Mouse (Mus musculus) heart, embryonic 13.5 days (tissue): ENCODE results near the gene Tnrc6b. TPM values are rescaled to one million over a fixed set of nuclear protein-coding genes. Genes with fewer than 3 reads are reported as not detected.
"Not testable (repeated sequence)": the region's sequence is repeated elsewhere in the genome, so short reads cannot be mapped to it uniquely, and the experiment has no call there.

Experiments
- ATAC-seq: fragments of 200-750 bp; cut with Nextera tagmentation; 2 replicates; pipeline ENCODE4 v1.8.0; 2017; ENCODE audit warnings: moderate TSS enrichment; ENCODE audit not compliant: insufficient number of reproducible peaks, low FRiP score, low TSS enrichment; ENCODE audit errors: extremely low read depth
- H3K27ac ChIP-seq: fragments of 300-500 bp; sonication (generic); replicated peaks from 2 replicates; pipeline ENCODE4 v1.5.1; 2015; ENCODE audit warnings: moderate library complexity, mild to moderate bottlenecking, inconsistent platforms
- H3K27me3 ChIP-seq: fragments of 300-500 bp; sonication (generic); replicated peaks from 2 replicates; pipeline ENCODE4 v1.6.1; 2015; ENCODE audit warnings: mild to moderate bottlenecking, inconsistent platforms
- H3K36me3 ChIP-seq: fragments of 300-500 bp; sonication (generic); 2 replicates; pipeline ENCODE4 v1.6.1; 2015; ENCODE audit warnings: mild to moderate bottlenecking, inconsistent platforms
- H3K4me1 ChIP-seq: fragments of 300-500 bp; sonication (generic); 2 replicates; pipeline ENCODE4 v1.6.1; 2015; ENCODE audit warnings: inconsistent platforms
- H3K4me2 ChIP-seq: fragments of 300-500 bp; sonication (generic); 2 replicates; pipeline ENCODE4 v1.6.1; 2015; ENCODE audit warnings: inconsistent platforms, mild to moderate bottlenecking, moderate library complexity
- H3K4me3 ChIP-seq: fragments of 300-500 bp; sonication (generic); 2 replicates; pipeline ENCODE4 v1.5.1; 2015; ENCODE audit warnings: moderate library complexity, mild to moderate bottlenecking, inconsistent platforms
- H3K9ac ChIP-seq: fragments of 300-500 bp; sonication (generic); 2 replicates; pipeline ENCODE4 v1.6.1; 2015; ENCODE audit warnings: inconsistent platforms, mild to moderate bottlenecking, moderate library complexity
- H3K9me3 ChIP-seq: fragments of 300-500 bp; sonication (generic); 2 replicates; pipeline ENCODE4 v1.6.1; 2016; ENCODE audit warnings: inconsistent platforms
- WGBS: fragments of 180-500 bp; shearing (Covaris S2); methylation state at CpG from one replicate; pipeline ENCODE4 v1.1.7; 2015; ENCODE audit warnings: mixed read lengths; 5-methylcytosine and 5-hydroxymethylcytosine counted together
- polyA plus RNA-seq: library from polyadenylated mRNA; unstranded; fragments of >200 nt; fragmentation: Nextera tagmentation; extraction: Ambion mirVana; gene quantifications from 2 replicates; pipeline ENCODE4 v1.2.1, GENCODE M21; 2015

Tnrc6b gene
- polyA plus RNA-seq, 1 experiment from 2014 or later: 23.8 TPM

- Histone ChIP-seq H3K9me3 (no peaks in the 10 kb centered on the region), H3K9ac (no peak overlapping the region), H3K27me3 (no peaks in the 10 kb centered on the region), H3K4me2 (no peak overlapping the region), H3K4me1 (no peaks in the 10 kb centered on the region), H3K27ac (no peak overlapping the region), H3K36me3 (peaks cover 96% of the 10 kb centered on the region), H3K4me3 (no peak overlapping the region)
- no peak for ATAC-seq
- 85% methylated on average over 2 of the region's 2 CpGs for WGBS
Observed at GRCm38 (mm10) chr15:80899806-80900205, 188.7 kb downstream of the Tnrc6b start.

GRCm38 (mm10) chr15:80901806-80902513 is 190.8 kb downstream of the Tnrc6b start:
- Histone ChIP-seq H3K4me3 (no peak overlapping the region), H3K9ac (no peak overlapping the region), H3K36me3 (peaks cover 96% of the 10 kb centered on the region), H3K4me2 (no peak overlapping the region), H3K4me1 (no peaks in the 10 kb centered on the region), H3K27me3 (no peaks in the 10 kb centered on the region), H3K27ac (no peak overlapping the region), H3K9me3 (no peaks in the 10 kb centered on the region)
- ATAC-seq: no peak
- 87% methylated on average over 6 of the region's 6 CpGs for WGBS

- H3K27me3 ChIP-seq, H3K4me3 ChIP-seq, H3K9me3 ChIP-seq, ATAC-seq, H3K27ac ChIP-seq, H3K4me2 ChIP-seq, H3K9ac ChIP-seq, H3K4me1 ChIP-seq: not testable (repeated sequence)
- H3K36me3 ChIP-seq: peaks cover 89% of the 10 kb centered on the region
- WGBS: 94% methylated on average over 6 of the region's 6 CpGs
Observed at GRCm38 (mm10) chr15:80904776-80905175, 193.7 kb downstream of the Tnrc6b start.

DNA sequence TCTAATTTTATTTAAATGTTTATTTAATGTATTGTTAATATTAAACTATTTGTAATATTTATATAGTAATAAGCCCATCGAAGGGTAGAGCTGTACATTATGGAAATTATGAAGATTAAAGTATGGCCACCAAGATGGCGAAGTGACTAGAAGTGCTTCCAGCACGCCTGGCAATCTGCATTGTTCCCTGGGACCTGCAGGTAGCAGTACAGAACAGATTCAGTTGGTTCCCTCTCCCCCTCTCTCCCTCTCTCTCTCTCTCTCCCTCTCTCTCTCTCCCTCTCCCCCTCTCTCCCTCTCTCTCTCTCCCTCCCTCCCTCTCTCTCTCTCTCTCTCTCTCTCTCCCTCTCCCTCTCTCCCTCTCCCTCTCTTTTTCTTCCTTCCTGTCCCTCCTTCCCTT is 199.1 kb downstream of the Tnrc6b start:
- no peaks in the 10 kb centered on the region for H3K27me3 ChIP-seq
- H3K9me3 ChIP-seq: no peaks in the 10 kb centered on the region
- peaks cover 9% of the 10 kb centered on the region for H3K4me1 ChIP-seq
- no peak overlapping the region for H3K9ac ChIP-seq
- H3K4me3 ChIP-seq: no peak overlapping the region
- H3K4me2 ChIP-seq: no peak overlapping the region
- H3K36me3 ChIP-seq: peaks cover 89% of the 10 kb centered on the region
- ATAC-seq: no peak
- no peak overlapping the region for H3K27ac ChIP-seq
- WGBS: 85% methylated on average over 3 of the region's 3 CpGs

DNA sequence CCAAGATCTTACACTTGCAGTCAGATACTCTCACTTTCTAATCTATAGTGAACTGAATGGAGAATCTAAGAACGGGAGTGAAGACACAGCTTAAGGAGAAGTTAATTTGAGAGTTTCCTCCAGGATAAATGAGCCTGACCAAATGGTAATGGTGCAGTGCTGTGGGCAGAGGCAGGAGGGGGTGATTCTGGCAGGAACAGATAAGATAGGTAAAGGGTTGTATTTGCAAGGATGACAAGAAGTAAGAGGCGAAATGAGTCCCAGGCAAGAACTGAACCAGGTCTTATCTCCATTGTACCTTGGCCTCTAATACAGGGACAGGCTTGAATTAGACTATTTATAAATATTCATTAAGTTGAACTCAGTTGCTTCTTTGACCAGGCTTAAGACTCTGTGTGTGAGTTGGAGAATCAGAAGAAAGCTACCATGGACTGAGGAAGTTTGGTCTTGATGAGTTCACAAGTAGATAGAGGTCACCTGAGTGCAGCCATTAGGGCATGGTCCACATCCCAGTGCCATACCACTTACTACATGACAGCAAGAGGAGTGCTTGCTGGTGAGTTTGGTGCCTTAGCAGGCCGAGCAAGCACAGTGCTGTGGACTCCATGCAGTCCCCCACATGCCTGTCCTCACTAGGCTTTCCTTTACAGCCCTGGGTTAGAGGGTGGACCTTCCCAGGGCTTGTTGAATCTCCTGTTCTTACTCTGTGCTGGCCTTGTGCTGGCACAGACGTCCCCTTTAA is 199.8 kb downstream of the Tnrc6b start:
- peaks cover 17% of the 10 kb centered on the region for H3K4me1 ChIP-seq
- 69% methylated on average over 4 of the region's 4 CpGs for WGBS
- ATAC-seq: no peak
- no peak overlapping the region for H3K27ac ChIP-seq
- no peaks in the 10 kb centered on the region for H3K9me3 ChIP-seq
- H3K4me3 ChIP-seq: no peak overlapping the region
- H3K4me2 ChIP-seq: no peak overlapping the region
- no peaks in the 10 kb centered on the region for H3K27me3 ChIP-seq
- H3K9ac ChIP-seq: no peak overlapping the region
- H3K36me3 ChIP-seq: peaks cover 86% of the 10 kb centered on the region

- H3K9ac ChIP-seq: no peak overlapping the region
- peaks cover 22% of the 10 kb centered on the region for H3K4me1 ChIP-seq
- H3K27ac ChIP-seq: no peak overlapping the region
- WGBS: 78% methylated on average over 3 of the region's 3 CpGs
- H3K4me3 ChIP-seq: no peak overlapping the region
- no peak for ATAC-seq
- no peaks in the 10 kb centered on the region for H3K9me3 ChIP-seq
- peaks cover 86% of the 10 kb centered on the region for H3K36me3 ChIP-seq
- no peaks in the 10 kb centered on the region for H3K27me3 ChIP-seq
- no peak overlapping the region for H3K4me2 ChIP-seq
Observed at GRCm38 (mm10) chr15:80912175-80912574, 201.1 kb downstream of the Tnrc6b start.

DNA sequence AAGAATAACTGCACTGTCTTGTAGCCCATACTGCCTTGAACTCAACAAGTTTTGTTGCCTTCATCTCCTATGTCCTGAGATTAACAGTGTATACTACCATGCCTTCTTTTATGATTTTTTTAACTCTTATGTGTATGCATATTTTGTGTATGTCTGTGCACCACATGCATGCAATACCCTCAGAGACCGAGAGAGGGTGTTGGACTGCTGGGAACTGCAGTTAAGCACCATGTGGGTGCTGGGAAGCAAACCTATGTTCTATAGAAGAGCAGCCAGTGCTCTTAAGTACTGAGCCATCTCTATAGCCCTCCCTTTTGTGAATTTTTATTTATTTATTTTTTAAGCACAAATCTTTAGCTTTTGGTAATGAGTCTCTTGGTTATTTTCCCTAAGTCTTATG is 202.7 kb downstream of the Tnrc6b start:
- Histone ChIP-seq H3K4me2 (no peak overlapping the region), H3K4me1 (peaks cover 22% of the 10 kb centered on the region), H3K27ac (no peak overlapping the region), H3K4me3 (no peak overlapping the region), H3K27me3 (no peaks in the 10 kb centered on the region), H3K9ac (no peak overlapping the region), H3K36me3 (peaks cover 91% of the 10 kb centered on the region), H3K9me3 (no peaks in the 10 kb centered on the region)
- ATAC-seq: no peak
- WGBS: 86% methylated on average over 1 of the region's 1 CpGs

- ATAC-seq: no peak
- Histone ChIP-seq H3K27me3 (no peaks in the 10 kb centered on the region), H3K27ac (peak overlapping the region; percentile 43), H3K4me3 (no peak overlapping the region), H3K36me3 (peaks cover 95% of the 10 kb centered on the region), H3K4me2 (no peak overlapping the region), H3K9me3 (no peaks in the 10 kb centered on the region), H3K4me1 (peaks cover 20% of the 10 kb centered on the region), H3K9ac (no peak overlapping the region)
- 50% methylated on average over 2 of the region's 2 CpGs for WGBS
Observed at GRCm38 (mm10) chr15:80915850-80916249, 204.7 kb downstream of the Tnrc6b start.

DNA sequence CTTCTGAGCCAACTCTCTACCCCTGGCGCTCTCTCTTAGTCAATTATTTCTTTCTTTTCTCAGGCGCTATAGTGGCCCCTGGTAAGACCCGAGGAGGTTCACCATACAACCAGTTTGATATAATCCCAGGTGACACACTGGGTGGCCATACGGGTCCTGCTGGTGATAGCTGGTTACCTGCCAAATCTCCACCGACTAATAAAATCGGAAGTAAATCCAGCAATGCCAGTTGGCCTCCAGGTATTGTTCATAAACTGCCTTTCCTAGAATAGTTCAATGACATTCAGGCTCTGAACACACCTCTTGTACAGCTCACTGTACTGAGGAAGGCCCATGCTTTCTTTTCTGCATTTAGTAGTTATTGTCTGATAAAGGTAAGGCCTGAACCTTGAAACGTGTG is 205.5 kb downstream of the Tnrc6b start:
- peak overlapping the region; percentile 41; the same call in 1 of the 2 replicates for H3K27ac ChIP-seq
- no peak overlapping the region for H3K4me3 ChIP-seq
- no peaks in the 10 kb centered on the region for H3K9me3 ChIP-seq
- no peak overlapping the region for H3K4me2 ChIP-seq
- H3K36me3 ChIP-seq: peaks cover 95% of the 10 kb centered on the region
- H3K27me3 ChIP-seq: no peaks in the 10 kb centered on the region
- WGBS: 92% methylated on average over 7 of the region's 7 CpGs
- no peak overlapping the region for H3K9ac ChIP-seq
- ATAC-seq: no peak
- peaks cover 18% of the 10 kb centered on the region for H3K4me1 ChIP-seq

DNA sequence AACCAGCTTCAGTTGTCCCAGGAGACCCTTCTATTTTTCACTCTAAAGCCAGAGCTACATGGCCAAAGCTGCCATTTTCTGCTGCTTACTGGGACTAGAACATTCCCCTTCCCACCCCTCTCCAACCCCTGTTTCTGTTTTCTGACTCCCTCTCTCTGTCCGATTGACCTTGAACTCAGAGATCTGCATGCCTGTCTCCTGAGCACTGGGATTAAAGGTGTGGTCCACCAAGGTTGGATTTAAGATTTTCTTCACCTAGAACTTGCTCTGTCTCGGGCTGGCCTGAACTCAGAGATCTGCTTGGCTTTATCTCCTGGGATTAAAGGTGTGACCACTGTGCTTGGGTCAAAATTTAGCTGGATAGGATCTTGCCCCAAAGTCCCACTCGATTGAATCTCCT is 209.2 kb downstream of the Tnrc6b start:
- Histone ChIP-seq H3K4me1 (peaks cover 12% of the 10 kb centered on the region), H3K4me2 (no peak overlapping the region), H3K9me3 (no peaks in the 10 kb centered on the region), H3K9ac (no peak overlapping the region), H3K27me3 (no peaks in the 10 kb centered on the region), H3K36me3 (peaks cover 93% of the 10 kb centered on the region), H3K4me3 (no peak overlapping the region), H3K27ac (no peak overlapping the region)
- ATAC-seq: no peak
- 90% methylated on average over 3 of the region's 3 CpGs for WGBS

- WGBS: 76% methylated on average over 4 of the region's 4 CpGs
- Histone ChIP-seq H3K36me3 (peaks cover 94% of the 10 kb centered on the region), H3K27me3 (no peaks in the 10 kb centered on the region), H3K4me2 (no peak overlapping the region), H3K4me3 (no peak overlapping the region), H3K27ac (no peak overlapping the region), H3K9ac (no peak overlapping the region), H3K9me3 (no peaks in the 10 kb centered on the region), H3K4me1 (no peaks in the 10 kb centered on the region)
- no peak for ATAC-seq
Observed at GRCm38 (mm10) chr15:80921781-80922180, 210.7 kb downstream of the Tnrc6b start.

DNA sequence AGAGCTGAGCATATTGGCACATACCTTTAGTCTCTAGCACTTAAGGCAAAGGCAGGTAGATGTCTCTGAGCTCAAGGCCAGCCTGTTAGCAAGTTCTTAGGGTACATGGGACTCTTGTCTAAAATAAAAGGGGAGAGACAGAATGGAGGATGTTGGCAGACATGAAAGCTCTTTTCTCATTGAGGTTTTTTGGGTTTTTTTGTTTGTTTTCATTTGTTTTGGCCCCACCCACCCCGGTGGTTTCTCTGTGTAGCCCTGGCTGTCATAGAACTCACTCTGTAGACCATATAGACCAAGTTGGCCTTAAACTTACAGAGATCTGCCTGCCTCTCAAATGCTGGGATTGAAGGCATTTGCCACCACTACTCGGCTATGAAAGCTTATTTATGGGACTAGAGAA is 213.1 kb downstream of the Tnrc6b start:
- no peak overlapping the region for H3K4me3 ChIP-seq
- H3K9ac ChIP-seq: no peak overlapping the region
- H3K27ac ChIP-seq: no peak overlapping the region
- H3K4me1 ChIP-seq: no peaks in the 10 kb centered on the region
- H3K27me3 ChIP-seq: no peaks in the 10 kb centered on the region
- no peak for ATAC-seq
- peaks cover 96% of the 10 kb centered on the region for H3K36me3 ChIP-seq
- no peaks in the 10 kb centered on the region for H3K9me3 ChIP-seq
- no peak overlapping the region for H3K4me2 ChIP-seq
- WGBS: 90% methylated on average over 2 of the region's 2 CpGs
